Mouse (Mus musculus): ENCODE measurements at regions not wholly inside any gene's neighbourhood (a gene's known extent, or its start where the extent isn't known, plus 50 kb on each side); places are given as distances from the start of the nearest gene placed in this dataset.

DNA sequence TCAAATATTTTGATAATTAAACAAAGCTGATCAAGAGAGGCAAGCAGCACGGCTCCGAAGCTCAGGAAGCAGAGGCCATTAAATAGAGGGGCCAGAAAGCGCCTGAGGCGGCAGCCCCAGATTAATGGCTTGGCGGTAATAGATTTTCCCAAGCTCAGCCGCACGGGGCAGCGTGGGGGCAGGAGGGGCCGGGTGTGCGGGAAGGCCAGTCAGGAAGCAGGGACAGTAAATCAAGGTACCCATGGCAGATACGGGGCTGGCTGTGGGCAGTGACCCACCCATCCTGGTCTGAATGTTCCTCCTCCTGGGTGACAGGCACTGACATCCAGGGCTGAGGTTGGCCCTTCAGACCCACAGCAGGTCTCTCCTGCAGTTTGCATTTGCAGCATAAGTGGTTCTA lies 55.9 kb upstream of the Ttc34 start:
- no peak for DNase-seq (ENCODE audit: low read depth, low spot score)

DNA sequence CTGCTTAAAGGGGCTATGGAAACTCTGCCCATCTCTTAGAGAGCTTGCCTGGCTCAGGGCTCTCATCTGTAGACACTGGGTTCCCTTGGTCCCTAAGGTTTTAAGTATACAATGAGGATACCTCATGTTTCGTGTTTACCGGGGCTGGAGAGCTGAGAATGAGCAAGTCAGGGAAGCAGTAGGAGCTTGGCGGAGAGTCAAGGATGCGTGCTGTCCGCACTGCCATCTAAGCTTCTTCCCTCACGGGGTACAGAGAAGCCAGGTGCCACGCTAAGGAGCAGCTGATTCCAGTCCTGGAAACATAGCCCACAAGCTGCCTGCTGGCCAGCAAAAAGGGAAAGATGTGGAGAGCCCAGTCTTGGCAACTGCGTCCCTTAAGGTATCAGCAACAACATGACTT lies 55.0 kb upstream of the Ttc34 start:
- DNase-seq (ENCODE audit: low read depth, low spot score), result no peak

- no peak for DNase-seq (ENCODE audit: low read depth, low spot score)
Observed at GRCm38 (mm10) chr4:154785282-154785987, 51.8 kb upstream of the Ttc34 start.

DNA sequence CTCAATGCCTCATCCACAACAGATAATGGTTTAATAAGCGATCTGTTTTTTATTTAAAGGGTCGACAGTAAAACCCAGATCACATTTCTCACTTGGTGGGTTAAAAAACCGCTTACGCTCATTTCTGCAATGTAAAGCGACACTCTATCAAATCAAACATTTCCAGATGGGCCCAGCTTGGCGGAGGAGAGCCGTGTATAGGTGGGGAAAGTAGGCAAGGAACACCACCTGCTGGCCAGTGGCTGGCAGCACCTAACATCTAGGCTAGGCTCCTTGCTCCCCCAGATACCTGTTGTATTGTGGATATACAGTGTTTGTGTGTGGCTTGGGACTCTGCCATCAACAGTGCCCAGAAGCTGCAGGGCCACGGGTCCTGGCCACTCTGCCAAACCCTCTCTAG lies 50.1 kb upstream of the Ttc34 start:
- no peak for DNase-seq (ENCODE audit: low read depth, low spot score)

Data from retina, postnatal 7 days (tissue).